Mouse (Mus musculus) ES-E14 (cell line): ENCODE results near the gene Ube2n. TPM values are rescaled to one million over a fixed set of nuclear protein-coding genes. Genes with fewer than 3 reads are reported as not detected.

ENCODE experiments used
- DNase-seq: peaks from one replicate; pipeline ENCODE4 v3.0.0-alpha.2; 2013; ENCODE audit warnings: low read depth, low spot score
- H3K27ac ChIP-seq: 2 replicates; pipeline ENCODE4 v1.5.1; 2012; ENCODE audit warnings: low read depth, mild to moderate bottlenecking, low read length, moderate library complexity, mixed read lengths; ENCODE audit not compliant: poor library complexity, insufficient read depth, severe bottlenecking
- H3K36me3 ChIP-seq: 2 replicates; pipeline ENCODE4 v1.6.1; 2012; ENCODE audit warnings: mild to moderate bottlenecking, low read length, moderate library complexity, mixed read lengths; ENCODE audit not compliant: control insufficient read depth, poor library complexity, insufficient read depth, severe bottlenecking
- H3K4me1 ChIP-seq, 2 experiments: fragments of 150-350 bp in 1 of 2; sonication (generic) in 1 of 2; 2 replicates each; pipeline ENCODE4 v1.6.1; 2012; ENCODE audit warnings: low read length in 2 of 2, mild to moderate bottlenecking in 1 of 2, mixed read lengths in 1 of 2; ENCODE audit not compliant: control insufficient read depth in 2 of 2, insufficient read depth in 2 of 2, poor library complexity in 1 of 2
- H3K4me3 ChIP-seq, 2 experiments: fragments of 150-350 bp in 1 of 2; sonication (generic) in 1 of 2; 2 replicates each; pipeline ENCODE4 v1.5.1; 2012; ENCODE audit warnings: low read length in 2 of 2, low read depth in 1 of 2, mild to moderate bottlenecking in 1 of 2, mixed read lengths in 1 of 2; ENCODE audit not compliant: insufficient read depth in 1 of 2, poor library complexity in 1 of 2, severe bottlenecking in 1 of 2
- H3K9ac ChIP-seq: 2 replicates; pipeline ENCODE4 v1.6.1; 2012; ENCODE audit warnings: low read depth, mild to moderate bottlenecking, low read length, mixed read lengths; ENCODE audit not compliant: poor library complexity, insufficient read depth, severe bottlenecking
- H3K9me3 ChIP-seq: fragments of 150-350 bp; sonication (generic); 2 replicates; pipeline ENCODE4 v1.6.1; 2012; ENCODE audit warnings: low read depth, mild to moderate bottlenecking, low read length; ENCODE audit not compliant: control insufficient read depth, insufficient read depth
- CHD2 ChIP-seq: IDR thresholded peaks from 2 replicates; pipeline ENCODE4 v1.6.1; 2014; ENCODE audit warnings: mild to moderate bottlenecking, low read depth, low read length, inconsistent platforms
- HCFC1 ChIP-seq: IDR thresholded peaks from 2 replicates; pipeline ENCODE4 v1.6.1; 2012; ENCODE audit warnings: low read length, inconsistent platforms, borderline replicate concordance; ENCODE audit not compliant: insufficient read depth
- MAFK ChIP-seq: IDR thresholded peaks from 2 replicates; pipeline ENCODE4 v1.6.1; 2014; ENCODE audit warnings: mild to moderate bottlenecking, low read depth, low read length, inconsistent platforms; ENCODE audit not compliant: insufficient read depth
- ZC3H11A ChIP-seq: IDR thresholded peaks from 2 replicates; pipeline ENCODE4 v1.6.1; 2012; ENCODE audit warnings: low read depth, mild to moderate bottlenecking, inconsistent platforms, low read length, borderline replicate concordance
- ZNF384 ChIP-seq: IDR thresholded peaks from 2 replicates; pipeline ENCODE4 v1.6.1; 2012; ENCODE audit warnings: low read depth, low read length, inconsistent platforms
- in situ Hi-C, 2 experiments: fragments of 600-800 bp; cut with MboI; formaldehyde crosslinking; loops; one replicate each; pipeline ENCODE4 v1.15.1; 2025; ENCODE audit warnings: low sequenced_read_pairs in 2 of 2, inconsistent platforms in 1 of 2; ENCODE audit not compliant: unreplicated experiment in 2 of 2
- total RNA-seq: library from RNA; depleted of rRNA; stranded (reverse); fragments of 300-350 nt; gene quantifications from 2 replicates; pipeline ENCODE4 v1.2.3, GENCODE M21; 2012

Ube2n gene
- total RNA-seq, 1 experiment, result 102 TPM

DNA sequence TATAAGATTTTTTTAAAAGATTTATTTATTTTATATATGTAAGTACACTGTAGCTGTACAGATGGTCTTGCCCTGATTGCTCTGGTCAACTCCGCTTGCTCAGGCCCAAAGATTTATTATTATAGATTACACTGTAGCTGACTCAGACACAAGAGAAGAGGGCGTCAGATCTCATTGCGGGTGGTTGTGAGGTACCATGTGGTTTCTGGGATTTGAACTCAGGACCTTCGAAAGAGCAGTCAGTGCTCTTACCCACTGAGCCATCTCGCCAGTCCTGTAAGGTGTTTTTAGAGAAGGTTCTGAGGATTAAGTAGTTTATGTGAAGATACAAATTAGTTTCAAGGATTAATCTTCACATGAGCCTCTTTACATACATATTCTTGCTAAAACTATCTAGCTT, 10.9 kb downstream of the Ube2n start:
- Histone ChIP-seq H3K9me3 (no peaks in the 10 kb centered on the region), H3K27ac (no peak overlapping the region), H3K36me3 (no peaks in the 10 kb centered on the region; the same call in 1 of the 2 replicates), H3K4me3 (no peak overlapping the region), H3K9ac (no peak overlapping the region), H3K4me1 (peaks cover 2 to 5% of the 10 kb centered on the region in 2 experiments; a peak in 3 of 4 replicates)
- in situ Hi-C loops, result loop anchor here (25.0 kb wide), 2 partner anchors 511 to 561 kb away; no protein-coding TSS in a partner anchor
- TF ChIP-seq MAFK (no peak), CHD2 (no peak), ZNF384 (no peak), HCFC1 (no peak), ZC3H11A (no peak)
- DNase-seq, result no peak

DNA sequence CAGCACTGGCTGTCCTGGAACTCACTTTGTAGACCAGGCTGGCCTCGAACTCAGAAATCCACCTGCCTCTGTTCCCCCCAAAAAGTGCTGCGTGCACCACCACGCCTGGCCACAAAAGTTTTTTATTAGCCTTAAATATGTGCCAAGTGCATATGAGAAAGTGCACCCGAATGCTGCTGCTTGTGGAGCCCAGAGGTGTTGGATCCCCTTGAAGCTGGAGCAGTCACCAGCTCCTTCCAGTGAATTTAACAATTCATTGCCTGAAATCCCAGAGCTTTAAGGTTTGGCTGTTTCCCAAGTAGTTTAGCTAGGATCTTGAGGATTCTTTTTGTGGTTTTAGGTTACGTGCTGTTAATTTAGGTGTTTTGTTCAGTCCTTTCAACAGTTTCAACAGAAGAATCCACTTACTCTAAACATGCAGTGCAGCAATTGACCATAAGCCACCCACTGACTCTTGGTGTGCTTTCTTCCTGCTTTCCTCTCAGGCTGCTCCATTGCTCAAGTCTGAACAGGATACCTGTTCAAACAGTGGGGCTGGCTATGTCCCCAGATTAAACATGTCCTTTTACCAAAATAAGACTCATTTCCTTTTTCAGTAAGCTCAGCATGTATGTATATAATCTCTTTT, 11.7 kb downstream of the Ube2n start:
- peaks cover 2 to 5% of the 10 kb centered on the region in 2 experiments; a peak in 3 of 4 replicates for H3K4me1 ChIP-seq
- TF ChIP-seq CHD2 (no peak), HCFC1 (no peak), ZNF384 (no peak), MAFK (no peak)
- DNase-seq, result no peak
- H3K36me3 ChIP-seq, result no peaks in the 10 kb centered on the region; the same call in 1 of the 2 replicates
- no peaks in the 10 kb centered on the region for H3K9me3 ChIP-seq
- H3K27ac ChIP-seq, result no peak overlapping the region
- in situ Hi-C loops, result loop anchor here (25.0 kb wide), 2 partner anchors 511 to 561 kb away; no protein-coding TSS in a partner anchor
- no peak overlapping the region for H3K9ac ChIP-seq
- no peak overlapping the region for H3K4me3 ChIP-seq

DNA sequence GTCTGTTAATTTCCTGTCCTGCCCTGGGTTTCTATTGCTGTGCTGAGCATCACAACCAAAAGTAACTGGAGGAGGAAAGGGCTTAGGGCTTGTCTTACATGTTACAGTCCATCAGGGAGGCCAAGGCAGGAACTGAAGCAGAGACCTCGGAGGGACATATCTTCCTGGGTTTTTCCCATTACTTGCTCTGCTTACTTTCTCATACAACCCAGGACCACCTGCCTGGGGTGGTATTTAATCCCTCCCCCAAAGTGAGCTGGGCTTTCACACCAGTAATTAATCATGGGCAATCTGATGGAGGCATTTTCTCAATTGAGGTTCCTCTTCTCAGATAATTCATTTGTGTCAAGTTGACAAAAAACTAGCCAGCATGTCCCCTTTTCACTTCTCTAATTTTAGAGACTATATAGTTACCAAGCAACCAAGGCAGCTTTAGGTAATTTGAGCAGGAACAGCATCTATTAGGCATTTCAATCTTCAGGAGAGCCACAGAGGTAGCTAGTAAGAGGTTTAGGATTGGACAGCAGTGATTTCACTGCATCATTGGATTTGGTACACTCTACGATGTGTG, 15.7 kb downstream of the Ube2n start:
- Histone ChIP-seq H3K9me3 (no peaks in the 10 kb centered on the region), H3K4me3 (no peak overlapping the region), H3K27ac (no peak overlapping the region), H3K9ac (no peak overlapping the region), H3K36me3 (no peaks in the 10 kb centered on the region; the same call in 1 of the 2 replicates), H3K4me1 (peaks cover 2 to 5% of the 10 kb centered on the region in 2 experiments; a peak in 3 of 4 replicates)
- DNase-seq, result no peak
- in situ Hi-C loops, result loop anchor here (25.0 kb wide), 2 partner anchors 507 to 557 kb away; no protein-coding TSS in a partner anchor
- TF ChIP-seq ZNF384 (no peak), ZC3H11A (no peak), MAFK (no peak), CHD2 (no peak), HCFC1 (no peak)

DNA sequence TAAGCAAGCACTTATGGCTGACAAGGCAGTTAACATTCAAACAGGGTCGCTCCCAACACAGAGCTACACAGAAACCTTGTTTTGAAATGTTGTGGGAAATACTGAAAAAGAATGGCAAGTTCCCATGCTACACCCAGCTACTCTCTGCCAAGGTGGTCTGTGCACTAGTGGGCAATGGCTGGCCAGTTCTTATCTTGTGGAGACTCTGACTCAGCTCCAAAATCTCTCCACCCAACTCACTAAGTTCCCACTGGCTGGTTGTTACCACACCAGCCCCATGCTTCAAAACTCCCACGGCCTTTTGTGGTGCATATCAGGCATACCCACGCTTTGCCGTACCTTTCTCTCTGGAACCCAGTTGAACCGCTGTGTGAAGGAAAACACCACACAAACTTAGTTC, 18.0 kb downstream of the Ube2n start:
- Histone ChIP-seq H3K4me3 (no peak overlapping the region), H3K9ac (no peak overlapping the region), H3K27ac (no peak overlapping the region), H3K36me3 (no peaks in the 10 kb centered on the region), H3K4me1 (peaks cover 2 to 5% of the 10 kb centered on the region in 2 experiments; a peak in 3 of 4 replicates), H3K9me3 (no peaks in the 10 kb centered on the region)
- in situ Hi-C loops, result loop anchor here (25.0 kb wide), 2 partner anchors 504 to 554 kb away; no protein-coding TSS in a partner anchor
- no peak for DNase-seq
- TF ChIP-seq ZC3H11A, result no peak
- no peak for TF ChIP-seq HCFC1
- no peak for TF ChIP-seq CHD2
- no peak for TF ChIP-seq ZNF384
- no peak for TF ChIP-seq MAFK
